Mouse (Mus musculus) pancreas, adult 10 weeks (tissue): ENCODE measurements around the gene Pfkfb1. TPM values are rescaled to one million over a fixed set of nuclear protein-coding genes. Genes with fewer than 3 reads are reported as not detected.

Experiments
- polyA plus RNA-seq: library from polyadenylated mRNA; stranded (reverse); fragments of 350-450 nt; fragmentation: Illumina TruSeq; extraction: RNeasy Lipid Tissue Mini Kit (QIAGEN cat#74804); gene quantifications from one replicate; pipeline ENCODE4 v1.2.3, GENCODE M21; 2015; ENCODE audit warnings: low read depth, low replicate concordance; ENCODE audit not compliant: insufficient read depth

The Pfkfb1 gene
- 2.3 TPM for polyA plus RNA-seq

DNA sequence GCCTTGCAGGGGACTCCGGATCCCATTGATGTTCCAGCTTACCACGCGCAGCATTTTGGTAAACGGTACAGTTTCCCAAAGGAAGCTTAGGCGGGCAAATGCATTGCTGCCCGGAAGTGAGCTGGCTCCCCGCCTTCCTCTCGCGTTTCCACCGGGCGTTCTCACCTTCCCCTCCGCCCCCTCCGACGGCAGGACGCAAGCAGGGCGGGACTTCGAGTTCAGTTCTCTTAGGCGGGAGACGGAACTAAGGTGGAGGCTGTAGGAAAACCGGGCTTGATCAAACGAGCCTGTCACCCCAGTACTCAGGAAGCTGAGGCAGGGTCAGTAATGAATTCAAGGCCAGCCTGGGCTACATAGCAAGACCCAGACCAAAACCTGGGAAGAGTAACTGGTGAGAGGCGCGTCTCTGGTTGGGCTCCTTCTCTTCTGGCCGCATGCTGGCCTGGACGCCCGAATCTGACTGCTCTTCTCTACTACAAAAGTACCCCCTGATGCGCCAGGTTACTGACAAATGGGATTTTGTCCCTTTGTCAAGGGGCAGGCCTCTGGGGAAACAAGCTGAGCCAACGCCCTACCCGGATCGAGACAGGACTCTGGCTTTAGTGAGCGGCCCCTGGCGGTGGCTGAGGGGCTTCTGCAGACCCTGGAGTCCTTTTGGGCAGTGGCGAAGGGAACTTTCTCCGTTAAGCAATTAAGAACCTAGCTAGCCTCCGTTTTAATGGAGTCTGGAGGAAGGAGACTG is at the start of gene Pfkfb1:
Gene Pfkfb1, plus strand, starts transcription at position 207 of the 742 bp plus-strand sequence.

DNA sequence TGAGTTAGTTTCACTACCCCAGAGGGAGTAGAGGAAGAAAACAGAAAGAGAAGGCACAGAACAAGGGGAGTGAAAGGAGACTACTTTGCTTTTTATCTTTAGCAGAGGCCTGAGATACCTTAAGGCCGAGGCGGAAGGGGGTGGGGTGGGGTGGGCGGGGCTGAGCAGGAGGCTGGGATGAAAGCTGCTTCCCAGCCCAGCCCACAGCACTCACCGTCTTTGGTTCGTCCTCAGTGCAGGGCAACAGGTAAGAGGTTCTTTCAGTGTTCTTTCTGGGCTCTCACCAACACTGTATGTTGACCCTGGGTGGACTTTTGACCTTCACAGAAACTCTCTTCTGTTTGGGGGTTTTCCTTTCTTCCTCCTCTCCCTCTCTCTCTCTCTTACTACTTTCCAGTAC is 40.8 kb upstream of the Pfkfb1 start, which contains the start of gene Alas2:
Gene Alas2, plus strand, starts transcription at position 137 of the 400 bp plus-strand sequence.

GRCm38 (mm10) chrX:150589696-150590095 is 1.7 kb downstream of the Pfkfb1 start, which contains the start of gene Apex2:
Gene Apex2, minus strand, starts transcription at chrX:150589868.

GRCm38 (mm10) chrX:150656908-150657796 is 69.1 kb downstream of the Pfkfb1 start, which contains the start of gene Tro:
Gene Tro, minus strand, starts transcription at chrX:150657583.

Other genes starting within 250 kb of the Pfkfb1 start
- 3.7 TPM for gene Tmem29, start 129.1 kb upstream of the Pfkfb1 start, polyA plus RNA-seq
- gene Alas2, start 40.9 kb upstream of the Pfkfb1 start, polyA plus RNA-seq = 12.7 TPM
- 2.6 TPM for gene Apex2, start 1.6 kb downstream of the Pfkfb1 start, polyA plus RNA-seq
- 0.46 TPM for gene Tro, start 69.4 kb downstream of the Pfkfb1 start, polyA plus RNA-seq
- gene Maged2, start 226.1 kb downstream of the Pfkfb1 start, polyA plus RNA-seq = 10.8 TPM